8 mouse cellular contexts compared by ENCODE assay signal in the genomic region with DNA sequence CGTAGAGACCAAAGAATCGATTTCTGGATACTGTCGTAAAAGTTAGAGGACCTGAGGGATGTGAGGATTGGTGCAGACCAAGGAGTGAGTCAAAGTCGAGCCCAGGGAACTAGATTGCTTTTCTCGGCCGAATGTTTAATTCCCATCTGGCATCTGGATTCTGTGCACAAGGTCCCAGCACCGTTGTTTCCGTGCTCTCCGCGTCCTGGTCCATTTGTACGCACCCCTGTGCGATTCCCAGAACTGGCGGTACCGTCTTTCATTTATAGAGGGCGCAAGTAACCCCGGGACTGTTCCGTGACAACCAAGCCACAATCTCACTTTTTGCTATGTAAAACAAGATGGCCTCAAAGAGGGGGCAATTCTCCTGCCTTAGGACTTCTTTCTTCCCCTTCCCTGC. TPM values are rescaled to one million over a fixed set of nuclear protein-coding genes. Genes with fewer than 3 reads are reported as not detected.
DNase-seq lines count a peak whose midpoint lies in the region; ATAC-seq and TF ChIP-seq lines count a peak whose summit lies in the region.

No protein-coding gene starts in this region.

- peaks cover 37% of the 10 kb centered on the region for H3K4me1 ChIP-seq in hindbrain, embryonic 13.5 days (replicated peaks)

- DNase-seq in Patski (ENCODE audit: low read depth, low spot score): no peak
- DNase-seq in cerebellum, postnatal 14 days: peak; percentile 83 to 85
- peak; percentile 60 to 72 for DNase-seq in frontal cortex, postnatal 25 days (ENCODE audit: low spot score in 2 of 2)
- DNase-seq in layer of hippocampus, postnatal 25 days (ENCODE audit: extremely low spot score in 1 of 2, low spot score in 1 of 2): peak; percentile 61 to 62
- DNase-seq in lung, postnatal 36 days: peak; percentile 89
- peak; percentile 90 for DNase-seq in retina, postnatal 1 day
- DNase-seq in urinary bladder, postnatal 4 days (ENCODE audit: low spot score in 2 of 2): peak; percentile 73 to 76

- no peaks in the 10 kb centered on the region for H3K36me3 ChIP-seq in hindbrain, embryonic 13.5 days

- CTCF ChIA-PET in Patski (lab: Charles Lee): interaction anchor here (1.3 to 3.4 kb wide), 4 partner anchors 19 to 99 kb away, joined by 5 to 21 read pairs (median 19); no protein-coding TSS in a partner anchor

- peak; percentile 53 for TF ChIP-seq CTCF in Patski (IDR thresholded peaks at IDR 0.05)

- H3K4me2 ChIP-seq in hindbrain, embryonic 13.5 days: peak overlapping the region; percentile 65

- POLR2A ChIA-PET in Patski (lab: Charles Lee): no interaction called here

- peak; percentile 18 for ATAC-seq in Patski
- peak; percentile 75 for ATAC-seq in hindbrain, embryonic 13.5 days (ENCODE audit: low FRiP score)

- peak overlapping the region; percentile 73 for H3K9ac ChIP-seq in hindbrain, embryonic 13.5 days

- WGBS in hindbrain, embryonic 13.5 days: 0% methylated on average over 17 of the region's 17 CpGs

- no peaks in the 10 kb centered on the region for H3K27me3 ChIP-seq in Patski
- no peaks in the 10 kb centered on the region for H3K27me3 ChIP-seq in hindbrain, embryonic 13.5 days

- peak overlapping the region; percentile 58 for H3K4me3 ChIP-seq in hindbrain, embryonic 13.5 days

- no peaks in the 10 kb centered on the region for H3K9me3 ChIP-seq in hindbrain, embryonic 13.5 days

- peak overlapping the region; percentile 92 for H3K27ac ChIP-seq in hindbrain, embryonic 13.5 days

- in situ Hi-C loops in Patski (cut with MboI; ENCODE audit: low pct_unique_long_range_greater_than_20kb): loop anchor here (5.0 to 25.0 kb wide), 5 partner anchors 92 to 1488 kb away; a partner anchor contains a TSS

RNA-seq across cellular contexts. Expression of a gene that starts 7.1 kb away (rescaled TPM):
- 8.3 TPM for polyA plus RNA-seq in Patski (2021)
- 9.9 and 10.2 TPM in 2 replicates for polyA plus RNA-seq in hindbrain, embryonic 13.5 days (2015; fragmentation: Nextera tagmentation; extraction: Ambion mirVana)
- total RNA-seq in layer of hippocampus, postnatal 25 days (2021): 1 to 10 TPM; 8.5 to 8.9 TPM

RNA-seq across cellular contexts. Expression of a gene that starts 35.0 kb away (rescaled TPM):
- polyA plus RNA-seq in Patski (2021): 0.06 TPM
- polyA plus RNA-seq in hindbrain, embryonic 13.5 days (2015; fragmentation: Nextera tagmentation; extraction: Ambion mirVana): 0.06 TPM in 1 of 2 replicates, not detected in the other
- total RNA-seq in layer of hippocampus, postnatal 25 days (2021): not detected

RNA-seq across cellular contexts. Expression of a gene that starts 57.9 kb away (rescaled TPM):
- 0.23 TPM for polyA plus RNA-seq in Patski (2021)
- 0.12 TPM in 1 of 2 replicates, not detected in the other for polyA plus RNA-seq in hindbrain, embryonic 13.5 days (2015; fragmentation: Nextera tagmentation; extraction: Ambion mirVana)
- under 1 TPM; 0.59 to 0.66 TPM for total RNA-seq in layer of hippocampus, postnatal 25 days (2021)
